Mouse (Mus musculus): ENCODE data around the gene S1pr5. TPM values are rescaled to one million over a fixed set of nuclear protein-coding genes. Genes with fewer than 3 reads are reported as not detected.

Gene S1pr5
- polyA plus RNA-seq, 1 experiment from 2014 or later: not detected

- H3K36me3 ChIP-seq (ENCODE audit: inconsistent target): no peaks in the 10 kb centered on the region
Measured at GRCm38 (mm10) chr9:21254690-21255089, 6.4 kb upstream of the S1pr5 start.

GRCm38 (mm10) chr9:21251116-21251735 is 3.0 kb upstream of the S1pr5 start:
- Histone ChIP-seq H3K4me3 (ENCODE audit: inconsistent target) (no peak overlapping the region), H3K36me3 (ENCODE audit: inconsistent target) (no peaks in the 10 kb centered on the region), H3K27ac (no peak overlapping the region), H3K79me2 (ENCODE audit: inconsistent target) (no peaks in the 10 kb centered on the region)
- 93% methylated on average over 12 of the region's 13 CpGs for WGBS (ENCODE audit: missing documents)

More at GRCm38 (mm10) chr9:21254690-21255089, 6.4 kb upstream of the S1pr5 start:
- Histone ChIP-seq H3K27ac (no peak overlapping the region), H3K79me2 (ENCODE audit: inconsistent target) (no peaks in the 10 kb centered on the region), H3K4me3 (ENCODE audit: inconsistent target) (no peak overlapping the region)

DNA sequence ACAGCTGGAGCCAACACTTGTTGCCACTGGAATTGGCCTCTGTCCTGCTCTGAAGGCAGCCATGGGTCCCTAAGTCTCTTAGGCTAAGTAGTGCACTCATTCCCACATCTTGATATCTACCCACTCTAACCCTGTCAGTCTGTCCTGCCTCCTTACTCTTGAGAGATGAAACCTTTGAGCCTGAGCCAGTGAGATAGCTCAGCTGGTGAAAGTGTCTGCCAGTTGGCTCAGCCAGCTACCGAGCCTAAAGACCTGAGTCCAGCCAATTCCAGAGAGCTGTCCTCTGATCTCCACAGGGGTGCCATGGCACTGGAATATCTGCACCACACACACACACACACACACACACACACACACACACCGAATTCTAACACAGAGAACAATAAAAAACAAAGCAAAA is 2.3 kb upstream of the S1pr5 start:
- WGBS (ENCODE audit: missing documents): 93% methylated on average over 2 of the region's 2 CpGs
- Histone ChIP-seq H3K27ac (no peak overlapping the region), H3K4me3 (ENCODE audit: inconsistent target) (no peak overlapping the region), H3K36me3 (ENCODE audit: inconsistent target) (no peaks in the 10 kb centered on the region), H3K79me2 (ENCODE audit: inconsistent target) (no peaks in the 10 kb centered on the region)

DNA sequence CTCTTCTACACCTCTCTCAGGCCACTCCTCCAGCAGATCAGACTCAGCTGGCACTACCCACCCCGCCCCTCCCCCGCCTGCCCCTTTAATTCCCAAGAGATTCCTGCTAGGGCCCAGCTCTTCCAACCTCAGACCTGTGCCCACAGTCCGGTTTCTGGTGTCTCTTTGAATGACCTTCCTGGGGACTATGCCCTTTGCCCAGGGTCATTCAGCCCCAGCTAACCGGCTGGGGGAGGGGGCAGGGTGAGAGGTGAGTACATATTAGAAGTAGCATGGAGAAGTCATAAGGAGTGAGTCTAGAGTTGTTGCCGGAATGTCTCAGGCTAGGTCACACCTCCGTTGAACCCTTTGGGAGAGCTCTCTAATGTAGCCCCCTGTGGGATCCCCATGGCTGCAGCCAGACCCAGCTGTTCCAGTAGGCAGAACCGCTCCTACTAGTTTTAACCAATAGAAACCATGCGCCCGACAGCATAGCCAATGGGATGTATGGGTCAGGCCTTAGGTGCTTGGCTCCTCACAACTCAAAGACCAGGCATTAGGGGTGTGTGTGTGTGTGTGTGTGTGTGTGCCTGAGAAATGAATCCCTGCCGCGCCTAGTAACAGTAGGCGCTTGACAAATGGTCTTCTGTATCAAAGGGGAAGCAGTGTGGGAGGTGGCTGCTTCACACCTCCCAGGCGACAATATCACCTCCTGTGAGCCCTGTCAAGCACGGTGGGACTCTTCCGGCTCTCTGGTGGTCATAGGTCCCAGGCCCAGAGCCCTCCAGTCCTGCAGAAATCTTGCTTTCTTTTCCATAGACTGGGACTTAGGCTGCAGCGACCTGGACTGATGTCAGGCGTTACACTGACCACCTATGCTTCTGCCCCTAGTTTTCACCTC is 1.6 kb upstream of the S1pr5 start:
- no peaks in the 10 kb centered on the region for H3K79me2 ChIP-seq (ENCODE audit: inconsistent target)
- 61% methylated on average over 16 of the region's 17 CpGs for WGBS (ENCODE audit: missing documents)
- H3K4me3 ChIP-seq (ENCODE audit: inconsistent target): no peak overlapping the region
- no peaks in the 10 kb centered on the region for H3K36me3 ChIP-seq (ENCODE audit: inconsistent target)
- H3K27ac ChIP-seq: no peak overlapping the region

DNA sequence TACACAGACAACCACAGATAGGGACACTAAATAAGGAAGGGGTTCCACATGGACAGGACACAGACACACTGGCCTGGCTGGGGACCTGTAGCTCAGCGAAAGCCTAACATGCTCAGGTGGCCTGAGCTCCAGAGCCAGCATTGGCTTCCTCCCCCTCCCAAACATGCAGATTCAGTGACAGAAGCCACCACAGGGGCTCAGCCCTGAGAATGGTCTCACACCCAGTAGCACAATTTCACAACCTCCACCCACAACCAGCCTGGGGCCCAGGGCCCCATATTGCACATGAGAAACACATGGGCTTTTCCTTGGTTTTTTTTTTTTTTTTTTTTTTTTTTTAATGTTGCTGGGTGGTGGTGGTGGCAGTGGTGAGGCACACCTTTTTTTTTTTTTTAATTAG is 1.9 kb downstream of the S1pr5 start:
- Histone ChIP-seq H3K79me2 (ENCODE audit: inconsistent target) (no peaks in the 10 kb centered on the region), H3K27ac (no peak overlapping the region), H3K4me3 (ENCODE audit: inconsistent target) (no peak overlapping the region), H3K36me3 (ENCODE audit: inconsistent target) (no peaks in the 10 kb centered on the region)
- no CpG with 5 or more reads among the region's 1 CpGs for WGBS (ENCODE audit: missing documents)

DNA sequence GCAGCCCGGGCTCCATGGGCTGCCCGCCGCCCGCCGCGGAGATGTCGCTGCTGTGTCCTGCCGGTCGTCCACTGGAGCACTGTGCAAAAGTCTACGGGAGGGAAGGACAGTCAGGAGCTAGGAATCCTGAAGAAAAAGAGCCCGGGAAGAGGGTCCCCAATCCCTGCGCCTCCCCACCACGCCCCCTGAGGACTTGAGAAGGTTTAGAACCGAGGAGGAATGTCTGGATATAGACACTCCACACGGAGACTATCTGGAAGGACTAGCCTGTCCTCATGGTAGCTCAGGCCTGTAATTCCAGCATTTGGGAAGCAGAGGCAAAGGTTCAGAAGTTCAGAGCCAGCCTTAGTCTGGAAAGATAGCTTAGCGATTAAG is 3.1 kb downstream of the S1pr5 start:
- no peaks in the 10 kb centered on the region for H3K79me2 ChIP-seq (ENCODE audit: inconsistent target)
- 14% methylated on average over 15 of the region's 16 CpGs for WGBS (ENCODE audit: missing documents)
- H3K4me3 ChIP-seq (ENCODE audit: inconsistent target): no peak overlapping the region
- H3K27ac ChIP-seq: no peak overlapping the region
- H3K36me3 ChIP-seq (ENCODE audit: inconsistent target): no peaks in the 10 kb centered on the region

DNA sequence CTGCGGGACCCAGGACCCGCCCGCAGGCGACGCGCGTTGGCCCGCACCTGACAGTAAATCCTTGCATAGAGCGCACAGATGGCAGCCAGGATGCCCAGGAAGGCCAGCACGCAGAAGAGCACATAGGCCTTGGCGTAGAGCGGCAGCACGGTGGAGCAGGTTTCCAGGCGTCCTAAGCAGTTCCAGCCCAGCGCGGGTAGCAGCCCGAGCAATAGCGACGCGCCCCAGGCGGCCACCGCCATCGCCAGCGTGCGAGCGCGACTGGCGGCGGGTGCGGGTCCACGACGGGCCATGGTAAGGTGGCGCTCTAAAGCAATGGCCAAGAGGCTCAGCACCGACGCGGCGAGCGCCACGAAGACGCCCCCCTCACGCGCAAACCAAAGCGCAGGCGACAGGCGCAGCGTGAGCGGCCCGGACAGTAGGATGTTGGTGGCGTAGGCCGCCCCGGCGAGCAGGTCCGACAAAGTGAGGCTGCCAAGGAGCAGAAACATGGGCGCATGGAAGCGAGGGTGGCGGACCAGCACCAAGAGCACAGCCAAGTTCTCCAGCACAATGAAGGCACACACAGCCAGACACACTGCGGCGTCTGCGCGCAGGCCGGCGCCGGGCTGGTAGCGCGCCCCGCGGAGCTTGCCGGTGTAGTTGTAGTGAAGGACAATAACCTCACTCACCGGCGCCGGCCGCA is 3.7 kb downstream of the S1pr5 start:
- Histone ChIP-seq H3K36me3 (ENCODE audit: inconsistent target) (no peaks in the 10 kb centered on the region), H3K4me3 (ENCODE audit: inconsistent target) (no peak overlapping the region), H3K27ac (no peak overlapping the region), H3K79me2 (ENCODE audit: inconsistent target) (no peaks in the 10 kb centered on the region)
- 3% methylated on average over 72 of the region's 72 CpGs for WGBS (ENCODE audit: missing documents)

DNA sequence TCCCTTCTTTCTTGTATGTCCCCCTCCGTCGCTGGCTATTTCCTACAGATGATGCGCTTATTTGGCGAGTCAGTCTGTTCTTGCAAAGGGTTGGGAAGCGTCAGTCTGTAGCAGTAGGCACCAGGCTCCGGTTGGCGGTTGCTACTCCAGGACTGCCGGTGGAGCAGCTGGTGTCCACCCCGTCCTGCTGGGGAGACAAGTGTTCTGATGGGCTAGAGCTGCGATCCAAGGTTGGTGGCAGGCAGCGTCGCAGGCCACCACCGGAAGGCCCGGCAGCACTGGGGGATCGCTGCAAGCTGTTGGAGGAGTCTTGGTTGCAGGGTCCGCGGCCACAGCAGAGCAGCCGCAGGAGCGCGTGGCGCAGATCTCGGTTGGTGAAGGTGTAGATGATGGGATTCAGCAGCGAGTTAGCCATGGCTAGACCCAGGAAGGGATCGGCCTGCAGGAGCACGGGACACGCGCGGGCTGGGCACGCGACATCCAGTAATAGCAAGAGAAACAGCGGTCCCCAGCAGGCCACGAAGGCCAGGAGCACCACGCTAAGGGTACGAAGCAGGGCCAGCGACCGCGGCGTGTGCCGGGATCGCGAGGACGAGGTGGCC is 4.3 kb downstream of the S1pr5 start:
- no peak overlapping the region for H3K4me3 ChIP-seq (ENCODE audit: inconsistent target)
- no peaks in the 10 kb centered on the region for H3K79me2 ChIP-seq (ENCODE audit: inconsistent target)
- H3K27ac ChIP-seq: no peak overlapping the region
- 16% methylated on average over 42 of the region's 42 CpGs for WGBS (ENCODE audit: missing documents)
- H3K36me3 ChIP-seq (ENCODE audit: inconsistent target): no peaks in the 10 kb centered on the region

DNA sequence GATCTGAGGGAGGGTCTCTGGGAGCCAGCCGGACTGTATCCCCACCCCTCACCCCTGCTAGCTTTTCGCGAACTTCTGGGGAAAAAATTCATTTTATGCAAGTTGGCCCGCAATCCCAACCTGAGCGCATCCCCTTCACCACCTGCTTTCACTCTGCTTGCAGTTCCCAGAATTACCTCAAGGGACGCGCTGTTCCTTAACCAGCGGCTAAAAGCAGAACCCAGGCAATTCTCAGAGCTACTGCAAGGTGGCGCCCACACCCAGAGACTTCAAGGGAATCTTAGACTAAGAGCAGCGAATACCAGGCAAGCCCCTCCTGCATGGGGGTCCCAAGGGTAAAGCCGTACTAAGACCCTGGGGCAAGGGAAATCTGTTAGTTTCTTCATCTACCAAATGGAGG is 6.9 kb downstream of the S1pr5 start:
- H3K79me2 ChIP-seq (ENCODE audit: inconsistent target): peaks cover 21% of the 10 kb centered on the region
- 2% methylated on average over 11 of the region's 11 CpGs for WGBS (ENCODE audit: missing documents)
- no peak overlapping the region for H3K27ac ChIP-seq
- no peaks in the 10 kb centered on the region for H3K36me3 ChIP-seq (ENCODE audit: inconsistent target)
- H3K4me3 ChIP-seq (ENCODE audit: inconsistent target): no peak overlapping the region

- Histone ChIP-seq H3K36me3 (ENCODE audit: inconsistent target) (no peaks in the 10 kb centered on the region), H3K27ac (no peak overlapping the region), H3K79me2 (ENCODE audit: inconsistent target) (peaks cover 40% of the 10 kb centered on the region), H3K4me3 (ENCODE audit: inconsistent target) (peak overlapping the region; percentile 38)
- WGBS (ENCODE audit: missing documents): 46% methylated on average over 4 of the region's 4 CpGs
Measured at GRCm38 (mm10) chr9:21239465-21239848, 8.8 kb downstream of the S1pr5 start.

- peak within 1 kb of the TSS; percentile 85 for H3K27ac ChIP-seq
- WGBS (ENCODE audit: missing documents): 1% methylated on average over 65 of the region's 90 CpGs
- peak within 1 kb of the TSS; percentile 92 for H3K4me3 ChIP-seq (ENCODE audit: inconsistent target)
- peaks cover 45% of the 10 kb centered on the region for H3K79me2 ChIP-seq (ENCODE audit: inconsistent target)
- H3K36me3 ChIP-seq (ENCODE audit: inconsistent target): no peaks in the 10 kb centered on the region
Measured at GRCm38 (mm10) chr9:21238733-21239464, 9.3 kb downstream of the S1pr5 start, which contains the start of gene Keap1. TSS of gene Keap1 (minus strand) at chr9:21239361.

DNA sequence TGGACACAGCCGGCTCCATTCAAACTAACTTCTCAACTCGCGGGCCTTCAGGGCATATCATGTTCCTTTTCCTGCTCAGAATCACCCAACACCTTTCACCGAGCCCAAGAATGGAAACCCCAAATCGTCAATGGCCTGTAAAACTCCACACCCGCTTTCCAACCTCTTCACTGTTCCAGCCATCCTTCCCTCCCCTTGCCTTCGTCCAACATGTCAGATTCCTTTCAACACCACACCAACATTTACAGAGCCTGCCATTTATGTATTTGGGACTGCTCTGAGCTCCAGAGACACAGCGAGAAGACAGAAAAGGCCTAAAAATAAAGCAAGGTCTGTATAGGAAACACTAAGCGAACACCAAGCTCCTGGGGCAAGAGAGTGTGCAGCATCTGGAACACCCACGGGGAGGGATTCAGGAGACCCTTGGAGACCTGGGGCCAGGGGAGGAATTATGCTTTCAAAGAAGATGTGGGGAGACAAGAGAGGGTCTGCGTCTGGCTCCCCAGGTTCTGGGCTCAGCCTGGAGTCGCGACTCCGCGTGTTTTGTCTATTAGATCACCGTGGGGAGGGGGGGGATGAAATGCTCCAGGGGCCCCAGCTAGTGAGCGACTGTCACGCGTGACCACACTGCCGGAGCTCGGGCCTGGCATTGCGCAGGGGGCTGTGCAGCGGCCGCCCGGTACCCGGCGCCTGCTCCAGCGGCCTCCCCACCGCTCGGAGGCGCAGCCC is 10.1 kb downstream of the S1pr5 start:
- peak overlapping the region; percentile 92 for H3K4me3 ChIP-seq (ENCODE audit: inconsistent target)
- H3K36me3 ChIP-seq (ENCODE audit: inconsistent target): no peaks in the 10 kb centered on the region
- peaks cover 52% of the 10 kb centered on the region for H3K79me2 ChIP-seq (ENCODE audit: inconsistent target)
- 2% methylated on average over 26 of the region's 31 CpGs for WGBS (ENCODE audit: missing documents)
- H3K27ac ChIP-seq: peak overlapping the region; percentile 85

DNA sequence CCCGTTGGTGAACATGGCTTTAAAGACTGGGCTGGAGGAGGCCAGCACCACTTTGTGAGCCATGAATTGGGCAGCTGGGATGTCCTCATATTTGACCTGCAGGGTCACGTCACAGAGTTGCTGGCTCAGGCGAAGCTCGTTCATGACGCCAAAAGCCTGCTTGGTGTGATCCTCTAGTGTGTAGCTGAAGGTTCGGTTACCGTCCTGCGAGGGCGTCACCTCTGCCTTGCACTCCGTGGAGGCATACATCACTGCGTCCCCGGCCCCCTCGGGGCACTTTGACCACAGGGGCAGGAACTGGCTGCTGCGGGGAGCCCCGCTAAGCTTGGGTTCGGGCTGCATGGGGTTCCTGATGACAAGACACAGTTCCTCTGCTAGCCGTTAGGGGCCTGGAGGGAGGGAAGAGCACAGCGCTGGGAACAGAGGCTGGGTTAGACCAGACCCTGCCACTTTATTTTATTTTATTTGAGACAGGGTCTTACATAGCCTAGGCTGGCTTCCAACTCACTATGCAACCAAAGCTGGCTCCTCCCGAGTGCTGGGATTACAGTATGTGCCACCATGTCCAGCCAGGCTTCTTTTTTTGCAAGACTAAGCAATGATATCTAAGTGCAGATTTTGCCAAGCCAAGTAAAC is 10.8 kb downstream of the S1pr5 start:
- H3K79me2 ChIP-seq (ENCODE audit: inconsistent target): peaks cover 57% of the 10 kb centered on the region
- H3K36me3 ChIP-seq (ENCODE audit: inconsistent target): peaks cover 4% of the 10 kb centered on the region; the same call in 1 of the 2 replicates
- H3K27ac ChIP-seq: peak overlapping the region; percentile 85
- peak overlapping the region; percentile 92 for H3K4me3 ChIP-seq (ENCODE audit: inconsistent target)
- 15% methylated on average over 19 of the region's 19 CpGs for WGBS (ENCODE audit: missing documents)

Measured in macrophage (primary cell).